Mouse (Mus musculus): Measurements from ENCODE around the gene Cideb.

Cideb gene

DNA sequence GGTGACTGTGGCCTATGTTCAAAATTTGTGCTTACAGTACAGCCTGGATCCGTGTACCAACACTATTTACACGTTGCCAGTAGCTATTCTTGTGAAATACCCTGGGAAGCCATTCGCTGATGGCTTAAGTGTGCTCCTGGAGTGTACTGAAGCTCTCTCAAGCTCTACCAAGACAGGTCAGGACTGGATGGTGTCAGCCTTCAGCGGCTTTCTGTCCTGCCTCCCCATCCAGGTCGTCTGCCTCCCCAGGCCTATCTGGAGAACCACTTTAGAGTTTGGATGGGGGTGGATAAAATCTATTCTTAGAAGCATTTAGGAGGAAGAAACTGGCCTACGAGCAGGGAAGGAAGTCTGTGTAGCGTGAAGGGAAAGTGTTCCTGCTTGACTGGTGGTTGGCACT lies 4.9 kb upstream of the Cideb start:
- no peak for DNase-seq

DNA sequence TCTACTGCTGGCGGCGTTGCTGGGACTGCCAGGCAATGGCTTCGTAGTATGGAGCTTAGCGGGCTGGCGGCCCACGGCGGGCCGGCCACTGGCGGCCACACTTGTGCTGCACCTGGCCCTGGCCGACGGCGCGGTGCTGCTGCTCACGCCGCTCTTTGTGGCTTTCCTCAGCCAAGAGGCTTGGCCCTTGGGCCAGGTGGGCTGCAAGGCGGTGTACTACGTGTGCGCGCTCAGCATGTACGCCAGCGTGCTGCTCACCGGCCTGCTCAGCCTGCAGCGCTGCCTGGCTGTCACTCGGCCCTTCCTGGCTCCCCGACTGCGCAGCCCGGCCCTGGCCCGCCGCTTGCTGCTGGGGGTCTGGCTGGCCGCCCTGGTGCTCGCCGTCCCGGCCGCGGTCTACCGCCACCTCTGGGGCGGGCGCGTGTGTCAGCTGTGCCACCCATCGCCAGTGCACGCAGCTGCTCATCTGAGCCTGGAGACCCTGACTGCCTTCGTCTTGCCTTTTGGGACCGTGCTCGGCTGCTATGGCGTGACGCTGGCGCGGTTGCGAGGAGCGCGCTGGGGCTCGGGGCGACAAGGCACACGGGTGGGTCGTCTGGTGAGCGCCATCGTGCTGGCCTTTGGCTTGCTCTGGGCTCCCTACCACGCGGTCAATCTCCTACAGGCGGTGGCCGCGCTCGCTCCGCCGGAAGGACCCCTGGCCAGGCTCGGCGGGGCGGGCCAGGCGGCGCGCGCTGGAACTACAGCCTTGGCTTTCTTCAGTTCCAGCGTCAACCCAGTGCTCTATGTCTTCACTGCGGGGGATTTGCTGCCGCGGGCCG lies 4.0 kb upstream of the Cideb start:
- DNase-seq, result no peak

DNA sequence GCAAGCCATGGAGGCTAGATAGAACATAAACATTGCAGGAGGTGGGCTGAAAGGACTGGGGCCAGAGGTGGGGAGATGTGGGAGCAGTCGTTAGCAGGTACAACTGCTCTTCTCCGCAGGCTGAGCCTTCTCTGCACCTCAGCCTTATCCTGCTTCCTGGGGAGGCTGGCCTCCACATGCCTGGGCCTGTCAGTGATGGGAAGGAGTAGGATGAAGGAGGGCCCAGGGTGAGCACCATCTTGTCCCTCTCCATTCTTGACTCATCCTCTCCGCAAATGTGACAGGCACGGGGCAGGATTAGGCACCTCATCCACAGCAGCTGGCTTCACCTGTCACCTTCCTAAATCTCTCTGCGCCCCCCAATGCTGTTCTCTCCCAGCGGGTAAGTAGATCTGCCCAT lies 2.9 kb upstream of the Cideb start, which contains the start of gene Ltb4r2:
TSS of gene Ltb4r2 (plus strand) at position 266 of the 400 bp plus-strand sequence.
- no peak for DNase-seq

DNA sequence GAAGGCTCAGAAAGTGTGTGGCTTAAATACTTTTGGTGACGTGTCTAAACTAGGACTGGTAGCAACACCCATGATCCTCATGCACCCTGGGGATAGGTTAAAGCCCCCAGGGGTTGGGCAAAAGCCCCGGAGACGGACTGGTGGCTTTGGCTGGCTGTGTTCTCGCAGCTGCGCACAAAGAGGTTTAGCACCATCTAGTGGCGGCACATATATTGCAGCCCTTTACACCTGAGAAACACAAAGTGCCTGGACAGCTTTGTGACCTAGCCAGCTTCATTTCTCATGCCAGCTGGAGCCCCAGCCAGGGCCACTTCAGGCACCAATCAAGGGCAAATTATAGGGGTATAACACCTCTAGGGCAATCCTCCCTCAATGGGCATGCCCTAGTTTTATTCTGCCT lies 1.9 kb upstream of the Cideb start:
- peak; percentile 89 for DNase-seq

DNA sequence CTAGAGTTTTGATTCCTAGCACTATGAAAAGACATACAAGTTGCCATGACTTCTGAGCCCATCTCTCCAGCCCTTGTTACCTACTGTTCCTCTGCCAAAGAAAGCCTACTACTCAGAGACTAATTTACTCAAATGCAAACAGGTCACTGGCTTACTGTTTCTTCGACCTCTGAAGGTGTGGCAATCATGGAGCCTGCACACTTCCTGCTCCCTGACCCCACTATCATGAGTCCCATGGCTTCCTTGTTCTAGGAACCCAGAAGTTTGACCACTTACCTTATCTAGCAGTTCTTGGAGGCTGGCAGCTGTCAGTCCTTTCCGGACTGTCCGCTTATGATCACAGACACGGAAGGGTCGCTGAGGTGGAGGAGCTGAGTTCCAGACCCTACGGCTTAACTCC lies 692 bp downstream of the Cideb start:
- no peak for DNase-seq

DNA sequence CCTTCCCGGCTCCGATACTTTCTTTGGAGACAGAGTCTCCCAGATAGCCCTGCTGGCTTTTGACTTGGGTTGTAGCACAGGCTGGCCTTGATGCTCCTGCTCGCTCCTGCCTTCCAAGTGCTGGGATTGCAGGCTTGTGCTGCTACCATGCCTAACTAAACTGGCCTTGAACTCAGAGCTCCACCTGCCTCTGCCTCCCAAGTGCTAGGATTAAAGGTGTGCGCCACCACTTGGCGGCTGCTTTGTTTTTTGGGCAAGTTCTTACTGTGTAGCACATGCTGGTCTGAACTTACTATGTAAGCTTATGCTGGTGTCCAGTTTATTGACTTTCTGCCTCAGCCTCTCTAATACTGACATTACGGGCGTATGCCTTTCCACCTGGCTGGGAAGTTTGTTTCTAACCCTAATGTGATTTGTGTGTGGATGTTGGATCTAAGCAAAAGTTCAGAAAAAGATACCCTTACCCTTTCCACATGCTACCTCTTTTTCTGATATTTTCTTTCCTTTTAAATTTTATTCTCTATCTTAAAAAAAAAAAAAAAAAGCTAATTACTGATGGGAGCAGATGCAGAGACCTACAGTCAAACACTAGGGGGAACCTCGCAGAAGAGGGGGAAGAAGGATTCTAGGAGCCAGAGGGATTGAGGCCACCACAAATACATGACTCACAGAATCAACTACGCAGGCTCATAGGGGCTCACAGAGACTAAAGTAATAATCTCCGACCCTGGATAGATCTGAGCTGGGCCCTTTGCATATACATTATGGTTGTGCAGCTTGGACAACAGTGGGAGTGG lies 11.0 kb downstream of the Cideb start:
- no peak for DNase-seq

DNA sequence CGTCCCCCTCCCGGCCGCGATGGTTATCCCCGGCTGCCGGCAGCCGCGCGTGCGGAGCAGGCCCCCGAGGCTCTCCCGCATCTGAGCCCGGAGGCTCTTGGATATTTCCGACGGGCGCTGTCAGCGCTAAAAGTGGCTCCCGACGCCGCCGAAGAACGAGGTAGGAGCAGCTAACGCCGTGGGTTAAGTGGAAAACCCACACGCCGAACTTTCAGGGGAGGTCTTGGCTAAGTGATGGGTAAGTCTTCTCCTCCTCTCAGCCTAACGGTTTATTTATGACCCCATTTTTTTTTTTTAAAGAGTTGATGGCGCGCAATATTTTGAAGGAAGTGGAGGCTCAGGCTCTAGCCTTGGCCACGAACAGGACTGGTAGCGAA lies 12.4 kb downstream of the Cideb start:
- no peak for DNase-seq

DNA sequence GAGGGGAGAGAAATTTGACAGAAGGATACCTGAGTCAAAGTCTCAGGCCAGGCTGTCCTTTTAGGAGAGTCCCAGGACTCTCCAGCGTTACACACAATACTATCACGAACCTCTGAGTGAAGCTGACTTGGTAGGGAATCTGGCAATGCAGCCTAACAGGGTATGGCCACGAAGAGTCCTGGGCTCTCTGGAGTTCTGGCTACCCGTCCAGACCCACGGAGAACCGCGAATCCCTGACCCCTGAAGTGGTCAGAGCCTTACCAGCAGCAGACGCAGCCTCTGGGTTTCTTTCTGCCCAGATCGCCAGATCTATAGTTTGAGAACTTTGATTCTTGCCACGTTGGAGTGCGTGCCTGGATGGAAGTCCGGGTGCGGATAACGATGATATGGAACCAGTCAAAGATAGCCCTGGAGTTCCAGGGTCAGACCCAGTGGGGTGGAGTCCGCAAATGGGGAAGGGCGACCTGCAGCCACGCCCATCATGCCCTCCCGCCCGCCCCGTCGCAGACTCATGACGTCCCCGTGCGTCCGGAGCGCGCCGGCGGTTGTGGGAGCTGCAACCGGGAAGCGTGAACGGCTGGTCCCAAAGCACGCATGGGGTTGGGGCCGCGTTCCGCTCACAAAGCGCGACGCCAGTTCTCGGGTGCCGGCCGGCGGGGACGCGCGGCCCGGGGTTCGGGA lies 12.9 kb downstream of the Cideb start, which contains the start of the genes Dhrs1 and Nop9:
TSS of gene Dhrs1 (minus strand) at position 511 of the 681 bp plus-strand sequence.
TSS of gene Nop9 (plus strand) at position 514 of the 681 bp plus-strand sequence.
- peak; percentile 85 for DNase-seq

DNA sequence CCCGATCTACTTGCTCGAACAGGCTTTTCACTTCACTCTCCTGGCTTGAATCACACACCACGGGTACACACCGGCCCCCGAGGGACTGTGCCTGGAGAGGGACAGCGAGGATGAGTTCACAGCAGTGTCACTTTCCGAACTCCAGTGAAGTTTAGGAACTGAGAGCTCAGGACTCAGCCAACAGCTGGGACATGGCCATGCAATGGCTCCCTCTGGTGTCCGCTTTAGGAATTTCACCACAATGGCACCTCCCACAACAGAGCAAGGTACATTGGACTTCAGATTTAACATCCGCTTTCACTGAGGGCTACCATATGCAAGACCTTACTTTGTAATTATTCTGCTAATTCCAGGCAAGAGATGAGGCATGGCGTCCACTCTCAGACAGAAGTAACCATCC lies 14.5 kb downstream of the Cideb start:
- DNase-seq, result peak; percentile 82

DNA sequence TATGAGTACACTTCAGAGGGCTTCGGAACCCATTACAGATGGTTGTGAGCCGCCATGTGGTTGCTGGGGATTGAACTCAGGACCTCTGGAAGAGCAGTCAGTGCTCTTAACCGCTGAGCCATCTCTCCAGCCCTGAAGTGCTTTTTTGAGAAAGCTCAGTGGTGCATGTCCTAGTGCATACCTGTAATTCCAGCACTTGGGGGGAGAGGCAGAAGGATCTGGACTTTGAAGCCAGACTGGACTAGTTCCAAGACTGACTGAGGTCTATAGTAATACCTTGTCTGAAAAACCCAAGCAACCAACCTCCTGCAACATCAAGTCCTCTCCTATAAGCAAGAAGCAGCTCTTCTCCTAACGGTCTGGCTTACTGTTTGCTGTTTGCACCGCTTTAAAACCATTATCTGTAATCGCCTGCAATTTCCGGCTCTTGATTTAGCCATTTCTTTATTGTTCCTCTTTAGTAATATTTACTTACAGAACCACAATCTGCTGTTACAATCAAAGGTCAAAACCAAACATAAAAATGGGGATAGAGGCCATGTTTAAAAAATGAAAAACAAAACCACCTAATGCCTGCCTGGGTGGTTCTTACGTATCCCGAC lies 21.1 kb downstream of the Cideb start:
- peak; percentile 78 for DNase-seq

DNA sequence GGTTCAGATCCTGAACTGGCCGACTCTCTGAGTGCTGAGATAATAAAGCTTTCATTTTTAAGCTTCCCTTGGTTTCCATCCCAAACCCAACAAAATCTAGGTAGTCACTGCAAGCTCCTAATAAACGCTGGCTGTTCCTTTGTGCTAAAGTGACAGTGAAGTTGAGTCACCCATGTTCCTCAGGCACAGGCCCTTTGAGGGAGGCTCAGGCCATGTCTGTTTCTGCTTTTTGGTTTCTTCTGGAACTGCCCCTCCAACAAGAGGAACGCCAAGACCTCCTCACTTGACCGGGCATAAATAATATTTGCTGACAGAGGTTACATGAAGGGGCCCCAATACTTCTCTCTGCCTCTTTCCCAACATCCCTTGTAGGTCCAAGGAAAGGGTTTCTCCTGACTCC lies 22.5 kb downstream of the Cideb start:
- DNase-seq, result no peak

DNA sequence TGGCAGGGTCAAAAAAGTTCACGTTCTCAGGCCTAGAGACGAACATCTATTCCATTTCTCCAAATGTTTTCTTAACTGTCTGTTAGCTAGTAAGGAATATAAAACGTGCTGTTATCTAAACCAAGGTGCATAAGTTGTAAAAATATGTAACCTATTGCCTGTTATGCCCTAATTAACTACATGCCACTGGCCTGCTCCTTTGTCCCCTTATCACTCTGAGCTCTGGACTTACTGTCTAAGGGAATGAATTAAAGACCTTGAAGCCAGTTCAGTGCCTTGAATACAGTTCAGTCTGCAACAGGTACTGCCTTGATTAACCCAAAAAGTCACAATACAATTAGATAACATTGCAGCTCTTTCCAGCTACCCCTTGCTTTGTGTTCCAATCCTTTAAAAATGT lies 22.9 kb downstream of the Cideb start:
- DNase-seq, result no peak

DNA sequence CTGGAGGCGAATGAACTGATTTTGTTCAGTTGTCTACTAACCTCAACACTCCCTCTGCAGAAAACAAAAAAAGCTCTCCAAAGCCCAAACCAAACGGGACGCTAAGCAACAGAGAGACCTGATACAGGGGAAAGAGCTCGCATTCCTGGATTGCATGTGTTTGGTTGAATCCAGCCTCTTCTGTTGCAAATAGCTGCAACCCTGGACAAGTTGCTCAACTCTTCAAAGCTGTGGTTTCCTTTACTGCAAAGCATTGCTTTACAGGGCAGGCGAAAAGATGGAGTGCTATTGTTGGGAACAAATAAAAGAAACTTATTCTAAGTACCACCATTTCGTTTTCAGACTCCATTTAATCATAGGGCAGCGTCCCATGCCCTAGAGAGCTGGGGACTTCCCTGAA lies 23.4 kb downstream of the Cideb start:
- DNase-seq, result no peak

DNA sequence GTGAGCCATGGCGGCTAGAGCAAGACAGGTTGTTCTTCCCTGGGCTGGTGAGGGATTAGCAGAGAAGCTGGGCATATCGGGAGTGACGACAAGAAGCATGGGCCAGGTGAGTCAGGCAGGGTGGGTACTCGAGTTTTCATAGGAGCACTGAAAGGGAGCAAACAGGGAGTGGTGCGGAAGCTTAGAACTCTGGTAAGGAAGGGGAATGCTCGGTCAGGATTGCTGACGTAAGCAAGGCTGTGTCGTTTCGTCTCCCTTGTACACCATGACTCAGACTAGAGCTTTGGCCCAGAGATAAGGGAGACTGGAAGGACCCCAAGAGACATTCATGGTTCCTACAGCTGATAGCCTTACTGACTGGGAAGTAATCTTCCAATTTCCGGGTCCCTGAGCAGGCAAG lies 24.4 kb downstream of the Cideb start:
- no peak for DNase-seq

DNA sequence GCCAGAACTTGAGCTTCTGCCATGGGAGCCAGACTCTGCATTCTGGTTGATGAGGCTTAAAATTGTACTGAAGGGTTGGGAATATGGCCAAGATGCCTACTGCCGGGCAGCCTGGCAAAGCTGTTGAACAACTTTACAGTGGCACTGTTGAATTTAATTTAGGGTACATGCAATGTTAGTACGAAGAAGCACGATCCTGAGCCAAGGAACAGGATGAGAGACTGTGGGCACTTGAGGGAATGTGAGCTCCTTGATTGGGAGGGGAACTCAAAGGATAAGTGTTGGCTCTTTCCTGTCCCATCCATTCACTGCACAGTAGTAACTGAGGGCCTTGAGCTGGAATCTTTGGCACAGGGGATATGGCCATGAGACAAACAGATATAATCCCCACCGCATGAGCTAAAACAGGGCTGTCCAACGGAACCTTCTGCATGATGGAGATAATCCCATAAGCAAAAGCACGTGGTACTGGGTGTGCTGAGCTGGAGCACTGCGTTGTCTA lies 27.7 kb downstream of the Cideb start:
- DNase-seq, result no peak

DNA sequence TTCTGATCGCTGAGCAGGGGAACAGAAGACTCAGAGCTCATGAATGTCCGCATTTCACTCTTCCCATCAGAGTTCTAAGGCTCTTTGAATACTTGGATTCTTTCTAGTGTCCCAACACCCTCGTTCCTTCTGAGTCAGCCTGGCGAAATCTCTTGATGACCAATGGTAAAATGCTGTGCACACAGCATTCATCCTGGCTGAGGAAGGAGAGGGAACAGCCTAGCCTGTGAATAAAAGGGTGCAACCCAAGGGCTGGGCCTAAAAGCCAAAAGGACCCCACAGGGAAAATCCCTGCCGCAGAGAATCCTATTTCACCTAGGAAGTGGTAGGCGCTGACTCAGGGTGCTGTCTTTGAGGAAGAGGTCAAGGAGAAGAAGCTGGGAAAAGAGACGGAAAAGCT lies 28.1 kb downstream of the Cideb start:
- no peak for DNase-seq

DNA sequence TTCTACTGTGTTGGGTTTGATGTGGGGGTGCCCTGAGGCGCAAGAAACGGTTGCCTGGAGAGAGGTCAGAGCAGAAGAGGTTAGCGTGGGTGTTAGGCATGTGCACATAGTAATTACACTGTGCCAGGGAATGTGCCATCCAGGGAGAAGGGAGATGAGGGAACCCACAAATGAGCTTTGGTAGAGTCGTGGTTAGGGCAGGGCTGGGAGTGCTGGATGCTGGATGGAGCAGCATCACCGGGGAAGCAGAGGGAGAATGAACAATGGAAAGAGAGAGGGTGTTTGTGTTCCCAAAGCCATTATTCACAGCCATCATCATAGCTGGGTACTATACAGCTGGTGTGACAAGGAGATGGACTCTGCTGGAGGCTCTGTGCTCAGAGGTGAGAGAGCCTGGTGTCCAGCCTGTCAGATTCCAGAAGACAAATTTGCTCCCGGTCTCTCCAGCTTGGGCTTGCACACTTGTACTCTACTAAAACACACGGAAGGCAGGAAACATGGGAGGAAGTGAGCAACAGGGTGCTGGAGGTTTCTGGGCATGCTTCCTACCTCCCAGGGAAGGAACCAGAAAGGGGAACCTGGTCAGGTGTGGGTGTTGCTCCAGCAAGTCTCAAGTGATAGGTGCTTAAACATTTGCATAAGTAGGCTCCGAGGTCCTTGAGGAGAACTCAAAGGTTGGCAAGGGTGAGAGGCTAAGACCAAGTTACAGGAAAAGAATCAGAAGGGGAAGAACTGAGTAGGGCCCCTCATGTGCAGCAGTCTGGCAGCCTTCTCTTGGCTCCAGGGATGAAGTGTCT lies 30.2 kb downstream of the Cideb start:
- DNase-seq, result no peak

DNA sequence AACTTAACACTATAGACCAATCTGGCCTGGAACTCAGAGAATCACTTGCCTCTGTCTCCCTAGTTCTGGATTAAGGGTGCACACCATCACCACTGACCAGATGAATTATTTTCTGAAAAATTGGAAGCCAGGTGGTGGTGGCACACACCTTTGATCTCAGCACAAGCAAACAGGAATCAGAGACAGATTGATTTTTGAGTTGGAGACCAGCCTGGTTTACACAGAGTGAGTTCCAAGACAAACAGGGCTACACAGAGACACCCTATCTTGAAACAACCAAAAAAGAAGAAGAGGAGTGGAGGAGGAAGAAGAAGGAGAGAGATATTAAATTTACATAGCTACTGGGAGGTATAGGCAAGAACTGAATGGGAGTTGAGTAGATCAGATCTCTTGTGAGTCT lies 32.0 kb downstream of the Cideb start:
- DNase-seq, result no peak

DNA sequence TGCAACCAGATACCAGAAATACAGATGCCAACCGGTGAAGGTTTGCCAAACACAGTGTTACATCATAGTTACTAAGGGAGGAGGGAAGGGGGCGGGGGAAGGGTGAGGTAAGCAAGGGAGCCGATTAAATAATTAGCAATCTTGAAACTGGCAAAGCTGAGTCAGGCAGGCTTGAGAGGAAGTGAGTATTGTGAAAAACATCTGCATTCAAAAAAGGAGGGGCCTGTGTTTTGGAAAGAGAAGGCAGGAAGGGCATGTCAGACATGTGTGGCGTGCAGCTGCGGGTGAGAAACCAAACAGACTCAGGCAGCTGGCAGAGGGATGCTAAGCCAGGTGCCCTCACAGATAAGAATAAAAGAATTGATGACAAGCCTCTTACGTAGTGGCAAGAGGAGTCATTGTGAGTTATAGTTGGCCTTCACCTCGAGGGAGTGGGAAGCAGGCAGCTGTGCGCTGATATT lies 33.8 kb downstream of the Cideb start:
- peak; percentile 42 for DNase-seq

DNA sequence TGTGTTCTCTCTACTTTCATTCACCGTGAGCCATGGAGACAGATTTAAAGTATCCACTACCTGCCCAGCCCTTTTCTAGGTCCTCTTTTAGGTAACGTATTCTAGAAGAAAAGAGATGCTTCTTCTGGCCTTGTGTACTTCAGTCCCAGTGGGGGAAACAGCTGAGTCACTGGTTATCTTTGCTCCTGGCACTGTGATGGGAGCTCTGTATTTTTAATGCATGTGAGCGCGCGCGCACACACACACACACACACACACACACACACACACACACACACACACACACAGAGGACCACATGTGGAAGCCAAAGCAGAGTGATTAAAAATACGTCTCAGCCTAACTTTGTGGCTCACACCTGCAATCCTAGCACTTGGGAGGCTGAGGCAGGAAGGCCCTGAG lies 34.8 kb downstream of the Cideb start:
- no peak for DNase-seq

DNA sequence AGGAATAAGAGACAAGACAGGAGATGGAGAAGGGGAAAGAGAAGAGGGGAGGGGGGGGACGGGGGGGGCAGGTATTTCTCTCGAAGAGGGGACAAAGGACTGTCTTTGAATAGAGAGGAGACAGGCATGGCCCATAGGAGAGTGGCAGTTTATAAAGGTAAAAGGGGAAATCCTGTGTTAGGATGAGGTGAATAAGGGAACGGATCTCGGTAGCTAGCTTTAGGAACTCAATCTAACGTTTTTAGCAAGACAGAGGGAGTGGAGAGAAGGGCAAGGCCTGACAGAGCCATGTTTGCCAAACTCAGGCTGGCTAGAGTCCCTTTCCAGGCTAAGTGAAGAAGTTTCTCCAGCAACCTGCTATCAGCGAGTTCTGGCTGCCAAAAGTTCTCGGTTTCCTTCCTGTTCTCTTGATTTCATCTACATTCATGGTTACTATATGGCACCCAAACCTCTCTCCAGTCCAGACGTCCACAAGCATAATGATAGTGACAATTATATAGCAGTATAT lies 35.8 kb downstream of the Cideb start:
- DNase-seq, result no peak
